17 mouse cellular contexts compared by ENCODE assay signal in genomic region chr13:99528456-99528855, GRCm38 (mm10). TPM values are rescaled to one million over a fixed set of nuclear protein-coding genes. Genes with fewer than 3 reads are reported as not detected.
DNase-seq lines count a peak whose midpoint lies in the region; ATAC-seq lines count a peak whose summit lies in the region.
"Had no signal": no experiment of that assay in that cellular context is flagged by ENCODE, and none has a peak within 500 bp of the region (broad histone marks: within the 10 kb centered on the region; RNA-seq: fewer than 3 reads in every experiment).

No protein-coding gene starts in this region.

- peak overlapping the region; percentile 39; the same call in 1 of the 2 replicates for H3K9ac ChIP-seq in stomach, embryonic 16.5 days (ENCODE audit: low read length)
- H3K9ac ChIP-seq in kidney, embryonic 16.5 days (replicated peaks; ENCODE audit: low read length), result no peak overlapping the region
- H3K9ac ChIP-seq: heart, embryonic 15.5 days; hindbrain, embryonic 15.5 days; liver, embryonic 14.5 days had no signal

- no peaks in the 10 kb centered on the region for H3K4me1 ChIP-seq in stomach, embryonic 16.5 days (ENCODE audit: control insufficient read depth, insufficient read depth, low read length)
- H3K4me1 ChIP-seq in kidney, embryonic 16.5 days (ENCODE audit: insufficient read depth, low read length), result no peaks in the 10 kb centered on the region
- H3K4me1 ChIP-seq: forebrain, embryonic 10.5 days; heart, embryonic 15.5 days; hindbrain, embryonic 15.5 days; limb, embryonic 10.5 days had no signal

- no peak overlapping the region for H3K27ac ChIP-seq in stomach, embryonic 16.5 days (ENCODE audit: low read length)
- no peak overlapping the region for H3K27ac ChIP-seq in kidney, embryonic 16.5 days (ENCODE audit: low read length)
- H3K27ac ChIP-seq: forebrain, embryonic 10.5 days; heart, embryonic 15.5 days; hindbrain, embryonic 15.5 days; kidney, postnatal 0 days; limb, embryonic 10.5 days; liver, embryonic 14.5 days had no signal

- ATAC-seq in stomach, embryonic 16.5 days (ENCODE audit: insufficient read depth, low FRiP score), result no peak
- ATAC-seq in kidney, embryonic 16.5 days (ENCODE audit: low FRiP score, low TSS enrichment), result no peak
- ATAC-seq: midbrain, embryonic 16.5 days had no signal

- peak; percentile 10 for DNase-seq in ovary, adult 18-20 months (ENCODE audit: low spot score)
- DNase-seq in ovary, postnatal 10 days (ENCODE audit: low spot score), result no peak
- peak; percentile 87 to 93 for DNase-seq in adrenal gland, adult (ENCODE audit: inconsistent age in 2 of 2, low spot score in 1 of 2)
- DNase-seq in cerebellum, adult 18-20 months, result peak; percentile 59 to 65
- DNase-seq in embryo, embryonic 10 days (ENCODE audit: low spot score), result no peak
- DNase-seq: lung, postnatal 14 days; right cerebral cortex, postnatal 25 days; thymus, postnatal 36 days had no signal

- H3K27me3 ChIP-seq in stomach, embryonic 16.5 days (ENCODE audit: control insufficient read depth, insufficient read depth, low read length), result no peaks in the 10 kb centered on the region
- no peaks in the 10 kb centered on the region for H3K27me3 ChIP-seq in kidney, embryonic 16.5 days (ENCODE audit: insufficient read depth, low read length)
- H3K27me3 ChIP-seq: heart, embryonic 15.5 days; hindbrain, embryonic 15.5 days had no signal

- no peaks in the 10 kb centered on the region for H3K36me3 ChIP-seq in stomach, embryonic 16.5 days (ENCODE audit: control insufficient read depth, insufficient read depth, low read length)
- no peaks in the 10 kb centered on the region for H3K36me3 ChIP-seq in kidney, embryonic 16.5 days (ENCODE audit: insufficient read depth, low read length)
- H3K36me3 ChIP-seq: forebrain, embryonic 10.5 days; heart, embryonic 15.5 days; hindbrain, embryonic 15.5 days; limb, embryonic 10.5 days had no signal

- no peak overlapping the region for H3K4me2 ChIP-seq in stomach, embryonic 16.5 days (ENCODE audit: low read depth, low read length)
- no peak overlapping the region for H3K4me2 ChIP-seq in kidney, embryonic 16.5 days (replicated peaks; ENCODE audit: low read depth, low read length)
- H3K4me2 ChIP-seq: heart, embryonic 15.5 days; hindbrain, embryonic 15.5 days had no signal

- H3K9me3 ChIP-seq in stomach, embryonic 16.5 days (replicated peaks; ENCODE audit: control insufficient read depth, low read length), result no peaks in the 10 kb centered on the region
- no peaks in the 10 kb centered on the region for H3K9me3 ChIP-seq in kidney, embryonic 16.5 days (ENCODE audit: low read length)
- H3K9me3 ChIP-seq: forebrain, embryonic 10.5 days; heart, embryonic 15.5 days; hindbrain, embryonic 15.5 days; limb, embryonic 10.5 days had no signal

- H3K4me3 ChIP-seq in stomach, embryonic 16.5 days (replicated peaks; ENCODE audit: low read length), result no peak overlapping the region
- H3K4me3 ChIP-seq in kidney, embryonic 16.5 days (ENCODE audit: low read length), result no peak overlapping the region
- H3K4me3 ChIP-seq: forebrain, embryonic 10.5 days; heart, embryonic 15.5 days; hindbrain, embryonic 15.5 days; limb, embryonic 10.5 days had no signal

- 70% methylated on average over 4 of the region's 4 CpGs for WGBS in stomach, embryonic 16.5 days
- 63% methylated on average over 4 of the region's 4 CpGs for WGBS in kidney, embryonic 16.5 days

RNA-seq across cellular contexts. Expression of gene Map1b, which starts 12.1 kb away (rescaled TPM):
- 126 and 134 TPM in 2 replicates for polyA plus RNA-seq in stomach, embryonic 16.5 days (2015; fragmentation: Nextera tagmentation; extraction: Ambion mirVana)
- 48.2 and 58.4 TPM in 2 replicates for polyA plus RNA-seq in kidney, embryonic 16.5 days (2015; fragmentation: Nextera tagmentation; extraction: Ambion mirVana)

Comparison
In these comparisons a context has a peak if more than half of its experiments do, and no peak if none do; other contexts are left out.
1. DNase-seq: peak in ovary, adult 18-20 months (single experiment), adrenal gland, adult (2 of 2) and cerebellum, adult 18-20 months (2 of 2); none in ovary, postnatal 10 days (single experiment) and embryo, embryonic 10 days (single experiment).